Mouse (Mus musculus) brain, embryonic 14.5 days (tissue): ENCODE data around the gene Timm17b. TPM values are rescaled to one million over a fixed set of nuclear protein-coding genes. Genes with fewer than 3 reads are reported as not detected.
"Not testable (repeated sequence)": the region's sequence is repeated elsewhere in the genome, so short reads cannot be mapped to it uniquely, and the experiment has no call there.

Source experiments
- DNase-seq: peaks from one replicate; pipeline ENCODE4 v3.0.0-alpha.2; 2011; ENCODE audit warnings: low read depth
- CTCF ChIP-seq: fragments of 200-500 bp; IDR thresholded peaks from 2 replicates; pipeline ENCODE4 v1.5.1; 2012; ENCODE audit warnings: inconsistent platforms, mild to moderate bottlenecking, moderate library complexity, borderline replicate concordance; ENCODE audit not compliant: insufficient read depth, insufficient read length; ENCODE audit errors: extremely low read depth
- POLR2A ChIP-seq: fragments of 200-500 bp; IDR thresholded peaks from 2 replicates; pipeline ENCODE4 v1.6.1; 2012; ENCODE audit warnings: mild to moderate bottlenecking, inconsistent platforms, borderline replicate concordance; ENCODE audit not compliant: poor library complexity, insufficient read depth, insufficient read length, severe bottlenecking; ENCODE audit errors: extremely low read depth
- polyA plus RNA-seq: library from polyadenylated mRNA; depleted of rRNA; stranded (reverse); fragments of >200 nt; gene quantifications from 2 replicates; pipeline ENCODE4 v1.2.3, GENCODE M21; 2012

The Timm17b gene
- polyA plus RNA-seq, 1 experiment, result 55.5 TPM

DNA sequence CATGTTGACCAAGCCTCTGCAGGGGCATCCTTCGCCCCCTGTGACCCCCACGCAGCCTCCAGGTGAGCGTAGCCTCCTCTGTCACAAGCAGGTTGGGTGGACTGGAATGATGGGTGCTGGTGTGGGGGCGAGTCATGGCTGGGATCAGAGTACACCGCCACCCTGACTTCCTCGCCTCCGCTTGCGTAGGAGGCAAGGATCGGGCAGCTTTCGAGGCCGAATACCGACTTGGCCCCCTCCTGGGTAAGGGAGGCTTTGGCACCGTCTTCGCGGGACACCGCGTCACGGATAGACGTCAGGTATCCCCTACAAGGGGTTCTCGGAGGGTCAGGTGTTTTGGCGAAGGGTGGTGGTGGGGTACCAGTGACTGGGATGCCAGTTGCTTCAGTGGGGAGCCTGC is 20.7 kb upstream of the Timm17b start:
- no peak for TF ChIP-seq CTCF
- no peak for TF ChIP-seq POLR2A
- DNase-seq, result peak; percentile 11

DNA sequence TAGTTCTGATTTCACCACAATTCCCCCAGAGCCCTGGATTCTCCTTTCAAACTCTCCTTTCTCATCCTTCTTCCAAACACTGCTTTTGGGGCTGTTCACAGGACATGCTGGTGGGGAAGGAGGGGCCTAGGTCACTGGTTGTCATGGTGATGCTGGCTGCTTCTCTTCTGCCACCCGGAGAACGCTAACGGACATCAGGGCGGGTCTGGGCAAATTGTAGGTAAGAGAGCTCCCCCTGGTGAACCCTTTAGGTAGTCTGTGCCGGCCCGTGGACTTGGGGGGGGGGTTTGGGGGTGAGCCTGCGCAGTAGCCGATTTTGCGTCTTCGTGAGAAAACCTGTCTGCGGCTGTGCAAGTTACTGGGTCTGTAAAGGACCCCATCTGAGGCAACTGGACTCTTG is 19.3 kb upstream of the Timm17b start:
- DNase-seq, result peak; percentile 90

DNA sequence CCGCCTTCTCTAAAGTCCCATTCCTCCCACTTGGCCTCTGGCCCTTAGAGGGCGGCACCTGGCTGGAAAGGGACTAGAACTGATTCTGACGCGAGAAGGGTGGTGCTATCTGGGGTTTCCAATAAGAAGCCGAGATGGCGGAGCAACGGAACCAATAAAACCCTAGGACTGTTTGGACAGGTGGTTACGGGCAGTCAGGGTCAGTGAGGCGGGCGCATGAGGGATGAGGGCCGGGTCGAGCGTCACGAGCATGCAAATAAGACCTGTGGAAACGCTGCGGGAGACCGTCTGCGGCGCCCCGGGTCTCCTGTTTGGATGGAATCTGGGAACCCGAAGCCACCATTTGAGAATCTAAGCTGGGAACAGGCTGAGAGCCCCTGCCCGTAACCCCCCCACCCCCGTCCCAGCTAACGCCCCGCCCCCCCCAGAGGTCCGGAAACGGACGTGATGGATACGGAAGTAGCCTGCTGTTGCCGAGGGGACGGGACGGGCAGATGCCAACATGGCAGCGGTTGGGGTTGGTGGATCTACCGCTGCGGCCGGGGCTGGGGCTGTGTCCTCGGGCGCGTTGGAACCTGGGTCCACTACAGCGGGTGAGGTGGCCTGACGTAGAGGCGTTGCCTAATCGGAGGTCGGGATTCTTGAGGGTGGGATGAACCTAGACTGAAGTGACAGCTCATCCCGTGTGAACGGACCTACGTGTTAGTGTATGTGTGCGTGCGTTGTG is 15.2 kb upstream of the Timm17b start, which contains the start of gene Slc35a2:
Gene Slc35a2, plus strand, starts transcription at position 188 of the 727 bp plus-strand sequence.
- TF ChIP-seq CTCF, result no peak
- no peak for TF ChIP-seq POLR2A
- peak; percentile 91 for DNase-seq

More for the DNA sequence above, 19.3 kb upstream of the Timm17b start:
- TF ChIP-seq CTCF, result peak; percentile 54
- TF ChIP-seq POLR2A, result no peak

DNA sequence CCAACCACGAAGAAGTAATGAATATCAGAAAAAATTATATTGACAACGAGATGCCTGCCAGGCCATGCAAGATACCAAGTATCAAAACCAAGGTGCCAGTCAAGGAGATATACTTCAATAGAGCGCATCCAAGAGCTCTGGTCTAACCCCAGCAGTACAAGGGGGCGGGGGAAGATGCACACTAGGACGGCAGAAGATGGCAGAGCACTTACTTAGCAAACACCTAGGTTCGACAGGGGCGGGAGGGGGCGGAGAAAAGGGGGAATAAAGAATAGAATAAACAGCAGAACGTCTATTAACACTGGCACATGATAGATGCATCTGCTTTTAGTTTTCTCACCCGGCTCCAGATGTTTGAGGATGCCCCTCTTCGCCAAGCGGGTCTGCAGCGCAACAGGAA is 946 bp upstream of the Timm17b start:
- no peak for DNase-seq

DNA sequence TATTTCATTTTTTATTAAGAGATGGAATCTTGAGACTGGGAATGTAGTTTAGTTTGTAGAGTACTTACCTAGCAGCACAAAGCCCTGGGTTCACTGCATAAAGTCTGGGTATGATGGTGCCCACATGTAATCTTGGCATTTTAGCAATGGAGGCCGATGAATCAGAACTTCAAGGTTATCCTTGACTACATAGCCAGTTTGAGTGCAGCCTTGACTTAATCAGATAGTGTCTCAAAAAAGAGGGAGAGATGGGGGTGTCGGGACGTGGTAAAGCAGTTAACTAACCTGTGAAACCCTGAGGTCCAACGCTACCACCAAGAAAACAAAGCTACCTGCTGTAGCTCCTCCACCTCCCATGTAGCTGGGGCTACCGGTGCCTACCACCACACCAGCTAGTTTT is 5.3 kb downstream of the Timm17b start:
- no peak for DNase-seq
- no peak for TF ChIP-seq CTCF

More for the DNA sequence above, 946 bp upstream of the Timm17b start:
- TF ChIP-seq CTCF, result no peak

DNA sequence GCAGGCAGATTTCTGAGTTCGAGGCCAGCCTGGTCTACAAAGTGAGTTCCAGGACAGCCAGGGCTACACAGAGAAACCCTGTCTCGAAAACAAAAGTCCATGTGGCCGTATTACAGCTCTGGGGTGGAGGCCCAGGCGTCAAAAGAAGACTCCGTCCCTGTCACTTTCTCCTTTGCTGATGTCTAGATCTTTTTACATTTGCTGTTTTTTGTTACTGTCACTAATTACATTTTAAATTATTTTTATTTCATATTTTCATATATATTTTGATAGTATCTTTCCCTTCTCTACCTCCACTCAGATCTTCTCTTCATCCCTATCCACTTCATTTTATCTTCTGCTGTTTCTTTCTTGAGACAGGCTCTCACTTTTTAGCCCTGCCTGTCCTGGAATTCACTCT is 8.6 kb downstream of the Timm17b start, which contains the start of gene Gm10491:
Gene Gm10491, minus strand, starts transcription at position 101 of the 400 bp plus-strand sequence.
- DNase-seq, result no peak
- no peak for TF ChIP-seq POLR2A
- TF ChIP-seq CTCF, result no peak

DNA sequence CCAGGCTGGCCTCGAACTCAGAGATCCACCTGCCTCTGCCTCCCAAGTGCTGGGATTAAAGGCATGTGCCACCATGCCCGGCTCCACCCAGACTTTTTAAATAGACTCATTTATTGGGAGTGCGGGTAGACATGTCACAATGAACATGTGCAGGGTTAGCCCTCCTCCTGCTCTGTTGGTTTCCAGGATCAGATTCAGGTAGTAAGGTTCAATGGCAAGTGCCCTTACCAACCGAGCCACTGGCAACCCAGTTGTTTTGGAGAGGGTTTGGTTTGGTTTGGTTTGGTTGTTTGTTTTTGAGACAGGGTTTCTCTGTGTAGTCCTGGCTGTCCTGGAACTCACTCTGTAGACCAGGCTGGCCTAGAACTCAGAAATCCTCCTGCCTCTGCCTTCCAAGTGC is 10.1 kb downstream of the Timm17b start, which contains the start of gene Gm10490:
Gene Gm10490, plus strand, starts transcription at position 301 of the 400 bp plus-strand sequence.
- not testable (repeated sequence) for DNase-seq

GRCm38 (mm10) chrX:7910473-7910872 is 11.3 kb downstream of the Timm17b start:
- DNase-seq, result peak; percentile 39
- TF ChIP-seq POLR2A, result no peak
- no peak for TF ChIP-seq CTCF

DNA sequence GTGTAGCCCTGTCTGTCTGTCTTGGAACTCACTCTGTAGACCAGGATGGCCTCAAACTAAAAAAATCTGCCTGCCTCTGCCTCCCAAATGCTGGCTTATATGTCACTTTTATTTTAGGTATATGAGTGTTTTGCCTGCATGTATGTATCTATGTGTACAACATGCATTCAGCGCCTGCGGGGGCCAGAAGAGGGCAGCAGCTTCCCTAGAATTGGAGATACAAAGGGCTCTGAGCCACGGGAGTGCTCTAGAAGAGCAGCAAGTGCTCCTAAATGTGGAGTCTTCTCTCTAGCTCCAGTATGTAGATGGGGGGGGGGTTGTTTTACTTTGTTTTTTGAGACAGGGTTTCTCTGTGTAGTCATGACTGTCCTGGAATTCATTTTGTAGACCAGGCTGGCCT is 16.5 kb downstream of the Timm17b start:
- peak; percentile 11; the same call in 1 of the 2 replicates for TF ChIP-seq CTCF
- peak; percentile 31 for DNase-seq

GRCm38 (mm10) chrX:7917960-7918359 is 18.8 kb downstream of the Timm17b start:
- not testable (repeated sequence) for DNase-seq

- peak; percentile 91 for DNase-seq
- TF ChIP-seq POLR2A, result peak; percentile 71; the same call in 1 of the 2 replicates
- TF ChIP-seq CTCF, result no peak
Measured at GRCm38 (mm10) chrX:7919601-7920383, 20.6 kb downstream of the Timm17b start, which contains the start of gene Pcsk1n. Pcsk1n (plus strand) TSS chrX:7919822.

DNA sequence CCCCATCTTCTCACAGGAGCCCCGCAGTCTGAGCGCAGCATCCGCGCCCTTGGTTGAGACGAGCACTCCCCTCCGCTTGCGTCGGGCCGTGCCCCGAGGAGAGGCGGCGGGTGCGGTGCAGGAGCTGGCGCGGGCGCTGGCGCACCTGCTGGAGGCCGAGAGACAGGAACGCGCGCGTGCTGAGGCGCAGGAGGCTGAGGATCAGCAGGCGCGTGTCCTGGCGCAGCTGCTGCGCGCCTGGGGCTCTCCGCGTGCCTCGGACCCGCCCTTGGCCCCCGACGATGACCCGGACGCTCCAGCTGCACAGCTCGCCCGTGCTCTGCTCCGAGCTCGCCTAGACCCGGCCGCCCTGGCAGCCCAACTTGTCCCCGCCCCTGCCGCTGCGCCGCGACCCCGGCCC is 22.9 kb downstream of the Timm17b start:
- DNase-seq, result peak; percentile 39
- TF ChIP-seq CTCF, result no peak
- TF ChIP-seq POLR2A, result no peak
